Mouse (Mus musculus) T-cell, adult 2 months (primary cell): ENCODE data around the gene Ccl2.
A peak's percentile ranks its signal among the peaks of the same experiment; 100 is the strongest.

Experiments
- DNase-seq: peaks from one replicate; pipeline ENCODE4 v3.0.0; 2022; ENCODE audit warnings: low spot score

Gene Ccl2

DNA sequence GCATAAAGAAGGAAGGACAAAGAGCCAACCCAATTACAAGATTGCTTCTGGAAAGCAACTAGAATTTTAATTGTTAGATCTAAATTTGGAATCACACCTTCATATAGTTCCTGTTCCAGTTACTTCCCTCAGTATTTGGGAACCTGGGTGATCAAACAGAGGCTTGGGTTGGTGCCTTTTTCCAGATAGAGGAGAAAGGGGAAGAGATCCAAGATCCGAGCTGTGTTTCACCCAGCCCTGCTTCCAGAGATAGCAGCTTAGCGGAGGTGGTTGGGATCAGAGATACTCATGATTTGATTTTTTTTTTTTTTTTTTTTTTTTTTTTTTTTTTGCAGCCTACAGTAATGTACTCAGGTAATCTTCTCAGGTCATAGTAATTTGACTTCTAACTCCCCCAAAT lies 486 bp downstream of the Ccl2 start:
- no peak for DNase-seq

- no peak for DNase-seq
Observed at GRCm38 (mm10) chr11:82038535-82038934, 3.2 kb downstream of the Ccl2 start, which contains the start of gene Gm17268. Gene Gm17268, minus strand, starts transcription at chr11:82038562.

GRCm38 (mm10) chr11:82039132-82039660 lies 3.8 kb downstream of the Ccl2 start:
- DNase-seq = no peak

DNA sequence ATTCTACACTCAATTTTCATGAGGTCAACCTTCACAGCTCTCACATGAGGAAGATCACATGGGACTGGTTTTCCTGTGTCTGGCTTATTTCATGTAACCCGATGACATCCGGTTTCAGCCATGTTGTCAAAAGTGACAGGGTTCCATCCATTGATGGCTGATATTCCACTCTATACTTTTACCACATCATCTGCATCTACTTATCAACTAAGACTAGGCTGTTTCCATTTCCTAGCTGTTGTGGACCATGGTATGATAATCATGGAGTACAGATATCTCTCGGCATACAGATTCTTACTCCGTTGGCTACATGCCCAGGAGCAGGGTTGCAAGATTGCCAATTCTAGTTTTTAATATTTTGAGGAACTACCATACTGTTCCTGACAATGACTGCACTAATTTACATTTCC lies 6.3 kb downstream of the Ccl2 start:
- no peak for DNase-seq

GRCm38 (mm10) chr11:82045471-82045870 lies 10.1 kb downstream of the Ccl2 start, which contains the start of gene Ccl7:
Gene Ccl7, plus strand, starts transcription at chr11:82045712.
- DNase-seq = no peak

DNA sequence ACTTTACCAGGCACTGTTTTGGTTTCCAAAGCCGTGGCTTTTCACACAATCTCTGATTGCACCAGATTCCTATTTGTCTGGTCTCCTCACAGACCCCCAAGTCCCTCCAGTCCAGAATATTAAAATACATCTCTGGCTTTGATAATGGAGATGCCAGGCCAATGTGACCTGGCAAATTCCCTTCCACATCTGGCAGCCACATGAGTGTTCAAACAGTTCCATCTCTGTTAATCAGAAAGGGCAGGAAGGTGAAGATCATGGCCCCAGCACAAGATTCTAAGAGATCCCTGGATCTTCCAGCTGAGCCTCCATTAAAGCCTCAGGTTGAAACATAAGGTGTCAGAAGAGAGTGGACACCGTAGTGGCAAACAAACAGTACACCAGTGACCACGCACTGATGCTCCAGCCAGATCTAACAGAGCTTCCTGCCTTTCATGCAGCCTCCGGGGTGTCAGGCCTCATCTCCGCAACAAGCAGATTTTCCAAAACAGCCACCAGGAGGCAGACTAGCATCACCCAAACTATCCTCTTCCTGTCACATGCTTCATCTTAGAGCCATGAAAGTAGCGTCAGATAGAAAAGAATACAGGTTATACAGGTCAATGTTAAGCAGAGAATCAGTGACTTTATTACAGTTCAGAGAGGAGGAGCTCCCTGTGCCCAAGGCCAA lies 12.5 kb downstream of the Ccl2 start:
- peak; percentile 24 for DNase-seq

DNA sequence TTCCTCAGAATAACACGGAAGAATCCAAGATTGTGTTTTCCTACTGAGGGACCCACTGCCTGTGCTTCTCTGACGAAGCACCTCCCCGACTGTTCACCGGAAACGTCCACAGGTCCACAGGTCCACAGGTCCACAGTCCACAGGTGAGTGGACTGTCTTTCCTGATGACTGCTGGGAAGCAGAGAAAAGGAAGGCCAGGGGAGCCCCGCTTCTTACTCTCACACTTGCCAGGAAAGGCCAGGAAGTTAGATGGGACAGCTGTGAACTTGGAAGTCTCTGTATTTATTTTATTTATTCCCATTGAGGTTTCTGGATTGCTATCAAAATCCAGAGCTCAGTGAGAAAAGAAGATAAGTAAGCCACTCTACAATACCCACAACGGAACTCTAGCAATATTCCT lies 18.5 kb downstream of the Ccl2 start:
- no peak for DNase-seq

DNA sequence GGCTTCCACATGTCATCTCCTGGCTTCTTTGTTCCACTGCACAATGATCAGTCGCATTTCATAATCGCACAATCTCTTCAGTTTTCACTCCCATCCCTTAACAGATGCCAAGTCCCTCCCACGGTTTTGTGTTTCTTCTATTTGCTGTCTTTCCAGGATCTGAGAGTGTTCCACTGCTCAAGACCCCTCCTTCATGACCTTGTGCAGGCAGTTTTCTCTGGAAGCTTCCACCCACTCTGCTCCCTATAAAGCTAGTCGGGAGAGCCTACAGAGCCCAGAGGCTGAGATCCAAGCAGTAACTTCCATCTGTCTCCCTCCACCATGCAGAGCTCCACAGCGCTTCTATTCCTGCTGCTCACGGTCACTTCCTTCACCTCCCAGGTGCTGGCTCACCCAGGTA lies 22.3 kb downstream of the Ccl2 start, which contains the start of gene Ccl11:
Gene Ccl11, plus strand, starts transcription at position 178 of the 400 bp plus-strand sequence.
- no peak for DNase-seq

GRCm38 (mm10) chr11:82062226-82062625 lies 26.9 kb downstream of the Ccl2 start:
- DNase-seq = no peak

DNA sequence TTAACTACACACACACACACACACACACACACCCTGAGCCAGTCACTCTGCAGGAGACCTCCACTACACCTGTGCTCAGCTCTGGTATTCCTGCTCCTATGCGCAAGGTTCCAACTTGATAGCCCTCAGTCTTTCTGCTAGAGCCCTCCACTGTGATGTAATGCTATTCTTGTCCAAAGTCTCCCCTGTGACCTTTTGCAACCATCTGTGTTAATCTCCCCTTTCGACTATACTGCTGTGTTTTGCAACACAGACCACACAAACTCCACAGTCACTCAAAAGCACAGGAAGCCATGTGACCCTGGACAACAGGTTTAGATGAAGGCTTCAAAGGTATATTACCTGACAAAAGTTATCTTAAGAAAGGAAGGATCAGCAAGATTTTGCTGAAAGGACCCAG lies 28.1 kb downstream of the Ccl2 start:
- DNase-seq = no peak

DNA sequence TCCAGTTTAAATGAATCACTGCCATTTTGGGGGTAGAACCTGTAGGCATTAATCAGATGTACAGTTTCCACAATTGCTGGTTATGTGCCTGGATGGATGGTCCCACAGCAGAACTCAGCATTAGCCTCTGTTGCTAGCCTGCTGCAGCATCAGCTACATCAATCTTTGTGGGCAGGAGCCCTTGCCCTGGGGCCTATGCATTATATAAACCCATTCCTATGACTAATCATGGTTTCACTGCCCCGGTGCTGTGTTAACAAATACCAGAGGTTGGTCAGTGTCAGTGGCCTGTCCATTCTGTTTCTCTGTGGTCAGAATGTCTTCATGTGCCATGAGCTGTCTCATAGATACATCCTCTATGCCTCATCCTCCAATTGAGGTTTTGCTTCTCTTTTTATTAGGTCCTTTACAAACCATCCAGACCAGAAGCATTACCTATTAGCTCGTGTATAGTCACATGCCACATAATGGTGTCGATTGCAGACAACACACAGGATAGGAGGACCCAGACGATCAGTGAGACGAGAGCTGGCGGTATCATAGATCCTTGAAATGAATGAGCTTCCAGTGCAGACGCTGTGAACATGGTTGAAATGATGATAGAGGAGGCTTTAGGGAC lies 31.7 kb downstream of the Ccl2 start:
- no peak for DNase-seq

DNA sequence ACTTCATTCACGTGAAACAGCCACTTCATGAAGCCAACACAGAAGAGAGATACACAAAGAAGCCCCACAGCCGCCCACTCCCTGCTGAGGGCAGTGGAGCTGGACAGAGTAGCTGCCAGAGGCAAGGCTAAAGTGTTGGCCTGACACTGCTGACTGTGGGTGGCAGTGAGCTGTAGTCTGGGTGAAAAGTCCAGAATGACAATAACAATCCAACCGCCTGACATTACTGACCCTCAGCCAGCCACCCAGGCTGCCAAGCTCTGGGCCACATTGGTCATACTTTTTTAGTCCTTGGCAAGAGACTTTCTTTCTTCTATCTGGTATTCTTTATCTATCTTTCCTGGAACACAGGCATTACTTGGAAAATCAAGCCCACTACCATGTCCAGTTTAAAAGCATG lies 35.7 kb downstream of the Ccl2 start:
- DNase-seq = no peak

- DNase-seq = no peak
Observed at GRCm38 (mm10) chr11:82072374-82072773, 37.0 kb downstream of the Ccl2 start.

DNA sequence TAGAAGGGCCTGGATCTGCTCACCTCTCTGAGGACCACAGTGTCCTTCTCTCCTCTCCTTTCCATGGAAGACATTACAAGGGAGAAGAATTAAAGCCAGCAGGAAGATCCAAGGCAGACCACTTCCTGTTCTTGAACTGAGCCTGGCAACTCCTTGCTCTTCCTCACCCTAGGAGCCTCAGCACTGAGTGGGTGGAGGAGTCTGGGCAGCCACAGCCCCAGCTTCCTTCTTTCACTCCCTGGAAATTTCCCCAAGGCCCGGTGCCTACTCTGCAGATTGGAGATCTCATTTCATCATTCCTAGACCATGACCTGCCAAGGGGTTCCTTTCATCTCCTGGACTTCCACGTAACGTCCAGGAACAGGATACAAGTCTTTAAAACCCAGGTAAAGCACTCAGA lies 37.6 kb downstream of the Ccl2 start:
- DNase-seq = no peak

- DNase-seq = no peak
Observed at GRCm38 (mm10) chr11:82073686-82074085, 38.3 kb downstream of the Ccl2 start.

- DNase-seq = no peak
Observed at GRCm38 (mm10) chr11:82077031-82077430, 41.7 kb downstream of the Ccl2 start.

GRCm38 (mm10) chr11:82078136-82078730 lies 42.9 kb downstream of the Ccl2 start:
- DNase-seq = no peak

DNA sequence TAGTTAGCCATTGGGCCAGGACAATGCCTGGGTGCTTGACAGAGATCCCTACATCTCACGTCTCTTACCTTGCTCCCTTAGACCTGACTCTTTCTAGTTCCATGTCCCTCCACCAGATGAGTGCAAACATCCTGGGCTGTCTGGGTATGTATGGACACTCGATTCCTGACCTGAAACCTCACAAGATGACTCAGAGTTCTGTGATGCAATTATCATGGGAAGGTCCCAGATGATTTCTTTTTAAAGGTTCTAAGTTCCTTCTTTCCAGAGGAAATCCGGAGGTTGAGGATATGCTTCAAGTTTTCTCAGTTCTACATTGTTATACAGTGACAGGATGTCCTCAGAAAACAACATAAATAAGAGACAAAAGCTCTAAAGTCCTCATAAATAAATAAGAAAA lies 45.5 kb downstream of the Ccl2 start:
- DNase-seq = no peak

- no peak for DNase-seq
Observed at GRCm38 (mm10) chr11:82084360-82084759, 49.0 kb downstream of the Ccl2 start.
